Mouse (Mus musculus) myocyte (in vitro differentiated cells): ENCODE data around the gene Lgr5. TPM values are rescaled to one million over a fixed set of nuclear protein-coding genes. Genes with fewer than 3 reads are reported as not detected.

Source experiments
- H3K27me3 ChIP-seq: one replicate; pipeline ENCODE4 v1.6.1; 2011; ENCODE audit not compliant: control insufficient read depth, insufficient read depth, insufficient read length
- H3K36me3 ChIP-seq: one replicate; pipeline ENCODE4 v1.6.1; 2011; ENCODE audit not compliant: control insufficient read depth, insufficient read depth
- H3K4me2 ChIP-seq: one replicate; pipeline ENCODE4 v1.6.1; 2011; ENCODE audit warnings: low read depth, control low read depth
- H3K4me3 ChIP-seq: one replicate; pipeline ENCODE4 v1.5.1; 2011; ENCODE audit warnings: mild to moderate bottlenecking, control low read depth, moderate library complexity
- H3K79me2 ChIP-seq: one replicate; pipeline ENCODE4 v1.6.1; 2011; ENCODE audit not compliant: control insufficient read depth, insufficient read depth
- H3ac ChIP-seq: one replicate; pipeline ENCODE4 v1.6.1; 2011; ENCODE audit not compliant: control insufficient read depth, insufficient read length
- CEBPB ChIP-seq: IDR thresholded peaks from 2 replicates; pipeline ENCODE4 v1.6.1; 2011; ENCODE audit warnings: mild to moderate bottlenecking, moderate library complexity; ENCODE audit not compliant: poor library complexity, insufficient read depth, severe bottlenecking
- E2F4 ChIP-seq: IDR thresholded peaks from one replicate; pipeline ENCODE4 v1.6.1; 2011; ENCODE audit warnings: mild to moderate bottlenecking, control low read depth, moderate library complexity; ENCODE audit not compliant: insufficient read depth
- MAX ChIP-seq: IDR thresholded peaks from one replicate; pipeline ENCODE4 v1.6.1; 2011; ENCODE audit warnings: low read depth, mild to moderate bottlenecking, control low read depth
- MYOD1 ChIP-seq, 3 experiments: IDR thresholded peaks; one replicate each; pipeline ENCODE4 v1.6.1; 2011; ENCODE audit warnings: control low read depth in 2 of 3, low read depth in 2 of 3, mild to moderate bottlenecking in 2 of 3, moderate library complexity in 1 of 3; ENCODE audit not compliant: insufficient read length in 2 of 3, control insufficient read depth in 1 of 3
- MYOG ChIP-seq, 3 experiments: IDR thresholded peaks; one replicate each; pipeline ENCODE4 v1.6.1; 2011; ENCODE audit warnings: control low read depth in 2 of 3, low read depth in 2 of 3, mild to moderate bottlenecking in 2 of 3; ENCODE audit not compliant: insufficient read length in 2 of 3, control insufficient read depth in 1 of 3, insufficient read depth in 1 of 3
- POLR2A ChIP-seq: IDR thresholded peaks from one replicate; pipeline ENCODE4 v1.6.1; 2011; ENCODE audit warnings: low read depth, mild to moderate bottlenecking, control low read depth, moderate library complexity; ENCODE audit not compliant: insufficient read length
- POLR2AphosphoS2 ChIP-seq: IDR thresholded peaks from one replicate; pipeline ENCODE4 v1.6.1; 2011; ENCODE audit warnings: low read depth, control low read depth; ENCODE audit not compliant: insufficient read length
- REST ChIP-seq: IDR thresholded peaks from one replicate; pipeline ENCODE4 v1.6.1; 2011; ENCODE audit warnings: mild to moderate bottlenecking, control low read depth, moderate library complexity; ENCODE audit not compliant: insufficient read depth, insufficient read length
- SRF ChIP-seq: IDR thresholded peaks from one replicate; pipeline ENCODE4 v1.6.1; 2011; ENCODE audit warnings: low read depth; ENCODE audit not compliant: control insufficient read depth, insufficient read length
- TCF12 ChIP-seq: IDR thresholded peaks from one replicate; pipeline ENCODE4 v1.6.1; 2011; ENCODE audit warnings: mild to moderate bottlenecking, control low read depth; ENCODE audit not compliant: poor library complexity, insufficient read depth, severe bottlenecking
- TCF3 ChIP-seq: IDR thresholded peaks from one replicate; pipeline ENCODE4 v1.6.1; 2011; ENCODE audit warnings: low read depth, control low read depth; ENCODE audit not compliant: insufficient read length
- USF1 ChIP-seq: IDR thresholded peaks from one replicate; pipeline ENCODE4 v1.6.1; 2011; ENCODE audit warnings: low read depth, mild to moderate bottlenecking, control low read depth, moderate library complexity
- polyA plus RNA-seq: library from polyadenylated mRNA; unstranded; fragments of >200 nt; fragmentation: generic; extraction: Trizol; gene quantifications from one replicate; pipeline ENCODE4 v1.2.1, GENCODE M21; 2012; ENCODE audit warnings: missing spikeins

The Lgr5 gene
- polyA plus RNA-seq, 1 experiment: 0.07 TPM

- no peaks in the 10 kb centered on the region for H3K79me2 ChIP-seq
- no peaks in the 10 kb centered on the region for H3K36me3 ChIP-seq
- TF ChIP-seq SRF (no peak), MAX (no peak), REST (no peak), USF1 (no peak), CEBPB (no peak), POLR2A (no peak), POLR2AphosphoS2 (no peak), E2F4 (no peak)
- no peak overlapping the region for H3K4me3 ChIP-seq
- peaks cover 15% of the 10 kb centered on the region for H3K27me3 ChIP-seq
- H3ac ChIP-seq: no peak overlapping the region
- no peak overlapping the region for H3K4me2 ChIP-seq
These were observed 6.1 kb upstream of the Lgr5 start for GRCm38 (mm10) chr10:115593651-115594050.

- H3K27me3 ChIP-seq: peaks cover 15% of the 10 kb centered on the region
- H3ac ChIP-seq: no peak overlapping the region
- H3K4me2 ChIP-seq: no peak overlapping the region
- no peak for TF ChIP-seq MYOD1 (IDR thresholded peaks at IDR 0.05; ENCODE audit: control insufficient read depth in 1 of 3, insufficient read length in 2 of 3, low read depth in 2 of 3)
- TF ChIP-seq MAX: no peak
- no peak for TF ChIP-seq E2F4
- TF ChIP-seq SRF: no peak
- no peak for TF ChIP-seq MYOG (IDR thresholded peaks at IDR 0.05; ENCODE audit: control insufficient read depth in 1 of 3, insufficient read depth in 1 of 3, insufficient read length in 2 of 3, low read depth in 2 of 3)
- no peak for TF ChIP-seq TCF12
- no peak for TF ChIP-seq TCF3
- TF ChIP-seq CEBPB: no peak
- no peak for TF ChIP-seq POLR2AphosphoS2
- TF ChIP-seq POLR2A: no peak
- TF ChIP-seq REST: no peak
- TF ChIP-seq USF1: no peak
- H3K4me3 ChIP-seq: no peak overlapping the region
- no peaks in the 10 kb centered on the region for H3K79me2 ChIP-seq
- no peaks in the 10 kb centered on the region for H3K36me3 ChIP-seq
These were observed 5.6 kb upstream of the Lgr5 start for GRCm38 (mm10) chr10:115593221-115593620.

DNA sequence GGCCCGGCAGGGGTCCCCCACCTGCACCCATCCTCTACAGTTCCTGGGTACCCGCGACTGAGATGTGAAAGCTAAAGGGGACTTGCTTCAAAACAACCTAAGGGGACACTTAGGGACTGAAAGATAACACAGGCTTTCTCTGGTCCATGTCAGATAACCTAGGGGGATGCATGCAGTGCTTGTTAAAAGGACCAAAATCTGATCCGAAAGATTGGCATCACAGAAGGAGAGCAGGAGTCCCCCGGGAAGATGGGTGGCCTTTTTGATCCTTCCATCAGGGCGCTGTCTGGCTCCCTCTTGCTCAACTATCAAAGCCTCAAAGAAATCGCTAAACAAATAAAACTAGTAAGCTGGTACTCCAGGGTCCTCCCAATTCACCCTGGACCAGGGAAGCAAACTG, 399 bp upstream of the Lgr5 start:
- Histone ChIP-seq H3K27me3 (peaks cover 14% of the 10 kb centered on the region), H3K4me3 (no peak overlapping the region)
- TF ChIP-seq SRF (no peak), MYOG (IDR thresholded peaks at IDR 0.05; ENCODE audit: control insufficient read depth in 1 of 3, insufficient read depth in 1 of 3, insufficient read length in 2 of 3, low read depth in 2 of 3) (no peak), USF1 (no peak), POLR2AphosphoS2 (no peak), TCF3 (no peak), REST (no peak), E2F4 (no peak), CEBPB (no peak), MAX (no peak)

DNA sequence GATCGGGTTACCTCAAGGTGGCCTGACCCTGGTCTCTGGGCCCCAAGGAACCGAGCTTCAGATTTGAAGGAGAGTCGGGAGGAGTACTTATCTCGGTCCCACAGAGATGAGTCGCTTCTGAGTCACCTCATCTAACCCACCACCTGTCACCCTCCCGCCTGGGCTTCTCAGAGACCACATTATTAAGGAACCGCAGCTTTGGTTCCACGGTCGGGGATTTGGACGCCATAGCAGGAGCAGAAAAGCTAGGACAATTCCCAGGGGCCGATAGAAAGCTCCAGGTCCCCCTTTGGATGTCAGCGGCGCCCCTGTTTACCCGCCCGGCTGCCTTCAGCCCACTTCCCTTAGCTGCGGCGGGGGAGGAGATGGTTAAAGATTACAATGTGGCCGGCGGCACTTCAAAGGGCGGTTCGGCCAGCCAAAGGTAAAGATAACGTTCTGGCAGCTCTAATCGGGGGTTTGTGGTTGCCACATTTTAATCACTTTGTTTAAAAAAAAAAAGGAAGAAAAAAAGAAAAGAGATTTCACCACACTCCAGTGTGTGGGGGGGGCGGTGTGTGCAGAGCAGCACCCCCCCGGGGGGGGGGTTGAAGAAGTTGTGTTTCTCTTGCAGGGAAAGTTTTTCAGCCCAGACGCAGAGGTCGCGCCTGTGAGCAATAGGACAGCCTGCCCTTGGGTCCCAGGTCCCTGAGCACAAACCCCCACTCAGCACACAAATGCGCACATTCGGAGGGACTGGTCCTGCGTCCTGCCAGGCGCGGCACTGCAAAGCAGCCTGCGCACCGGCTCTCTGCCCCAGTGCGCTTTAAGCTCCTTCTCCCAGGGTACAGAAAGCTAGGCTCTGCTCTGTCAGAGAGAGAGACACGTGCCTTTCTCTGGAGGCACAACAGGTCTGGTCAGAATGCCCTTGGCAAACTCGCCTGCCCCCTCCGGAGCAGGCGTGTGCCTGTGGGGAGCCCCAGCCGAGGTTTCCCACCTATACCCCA, 1.0 kb downstream of the Lgr5 start:
- Histone ChIP-seq H3K79me2 (no peaks in the 10 kb centered on the region), H3K27me3 (peaks cover 14% of the 10 kb centered on the region), H3K4me3 (peak overlapping the region; percentile 6), H3K36me3 (no peaks in the 10 kb centered on the region), H3K4me2 (peak overlapping the region; percentile 83), H3ac (no peak overlapping the region)
- TF ChIP-seq MYOD1 (IDR thresholded peaks at IDR 0.05; ENCODE audit: control insufficient read depth in 1 of 3, insufficient read length in 2 of 3, low read depth in 2 of 3) (peak in 2 of 3 experiments; percentile 76 to 87), TCF3 (no peak), MYOG (IDR thresholded peaks at IDR 0.05; ENCODE audit: control insufficient read depth in 1 of 3, insufficient read depth in 1 of 3, insufficient read length in 2 of 3, low read depth in 2 of 3) (peak in 1 of 3 experiments; percentile 55), TCF12 (peak; percentile 6)

More for the DNA sequence above, 399 bp upstream of the Lgr5 start:
- peak overlapping the region; percentile 83 for H3K4me2 ChIP-seq
- H3K79me2 ChIP-seq: no peaks in the 10 kb centered on the region
- no peaks in the 10 kb centered on the region for H3K36me3 ChIP-seq
- H3ac ChIP-seq: no peak overlapping the region
